Mouse (Mus musculus) spleen, adult 2 months (tissue): ENCODE data around the gene Polr3b.

Experiments
- CTCF ChIP-seq: fragments of 200-500 bp; IDR thresholded peaks from 2 replicates; pipeline ENCODE4 v1.5.1; 2011; ENCODE audit warnings: mild to moderate bottlenecking, inconsistent platforms; ENCODE audit not compliant: insufficient read depth, insufficient read length, insufficient replicate concordance; ENCODE audit errors: extremely low read depth
- POLR2A ChIP-seq: fragments of 200-500 bp; IDR thresholded peaks from 2 replicates; pipeline ENCODE4 v1.6.1; 2011; ENCODE audit warnings: low read depth, low read length, inconsistent platforms

- no peak for TF ChIP-seq CTCF
- TF ChIP-seq POLR2A: no peak
These were observed 138.3 kb downstream of the Polr3b start for GRCm38 (mm10) chr10:84760118-84761111.
